Mouse (Mus musculus): Measurements from ENCODE around the gene Muc4.

The Muc4 gene

GRCm38 (mm10) chr16:32735586-32735985 lies at the start of gene Muc4:
TSS of gene Muc4 (plus strand) at chr16:32735886.
- DNase-seq (ENCODE audit: inconsistent age in 2 of 2, low spot score in 1 of 2): no peak

GRCm38 (mm10) chr16:32685998-32686397 lies 49.7 kb upstream of the Muc4 start:
- peak in 1 of 2 experiments; percentile 55 for DNase-seq (ENCODE audit: inconsistent age in 2 of 2, low spot score in 1 of 2)

- DNase-seq (ENCODE audit: inconsistent age in 2 of 2, low spot score in 1 of 2): peak in 1 of 2 experiments; percentile 20
Measured at GRCm38 (mm10) chr16:32687221-32687620, 48.5 kb upstream of the Muc4 start.

- DNase-seq (ENCODE audit: inconsistent age in 2 of 2, low spot score in 1 of 2): peak; percentile 73 to 78
Measured at GRCm38 (mm10) chr16:32688770-32689169, 46.9 kb upstream of the Muc4 start.

- DNase-seq (ENCODE audit: inconsistent age in 2 of 2, low spot score in 1 of 2): peak; percentile 64 to 89
Measured at GRCm38 (mm10) chr16:32689501-32689900, 46.2 kb upstream of the Muc4 start.

- peak; percentile 27 to 77 for DNase-seq (ENCODE audit: inconsistent age in 2 of 2, low spot score in 1 of 2)
Measured at GRCm38 (mm10) chr16:32696841-32697464, 38.7 kb upstream of the Muc4 start.

DNA sequence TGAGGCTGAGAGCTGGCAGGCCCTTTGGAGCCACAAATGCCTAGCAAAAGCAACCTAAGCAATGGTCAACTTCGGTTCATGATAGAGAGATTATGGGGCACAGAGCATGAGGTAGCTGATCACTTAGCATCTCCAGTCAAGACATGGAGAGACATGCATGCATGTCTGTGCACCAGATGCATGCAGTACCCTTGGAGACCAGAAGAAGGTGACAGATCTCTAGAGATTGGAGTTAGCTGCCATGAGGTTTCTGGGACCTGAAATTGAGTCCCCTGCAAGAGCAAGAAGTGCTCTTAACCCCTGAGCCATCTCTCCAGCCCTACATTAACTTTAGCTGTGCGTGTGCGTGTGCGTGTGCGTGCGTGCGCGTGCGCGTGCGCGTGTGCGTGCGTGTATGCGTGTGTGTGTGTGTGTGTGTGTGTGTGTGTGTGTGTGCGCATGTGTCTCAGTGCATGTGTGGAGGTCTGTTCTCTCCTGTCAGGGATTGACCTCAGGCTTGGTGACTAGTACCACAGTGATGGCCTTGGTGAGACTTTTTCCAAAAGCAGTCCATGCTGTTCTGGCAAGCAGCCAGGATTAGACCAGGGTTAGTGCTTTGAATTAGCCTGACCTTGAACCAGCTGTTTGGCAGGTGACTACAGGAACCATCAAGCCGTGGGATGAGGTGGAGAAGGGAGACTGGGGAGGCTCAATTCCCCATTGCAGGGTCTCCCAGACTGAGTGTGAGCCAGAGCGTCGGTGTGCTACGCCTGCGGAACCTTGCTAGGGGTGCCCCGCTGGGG lies 37.8 kb upstream of the Muc4 start:
- peak; percentile 83 to 90 for DNase-seq (ENCODE audit: inconsistent age in 2 of 2, low spot score in 1 of 2)

DNA sequence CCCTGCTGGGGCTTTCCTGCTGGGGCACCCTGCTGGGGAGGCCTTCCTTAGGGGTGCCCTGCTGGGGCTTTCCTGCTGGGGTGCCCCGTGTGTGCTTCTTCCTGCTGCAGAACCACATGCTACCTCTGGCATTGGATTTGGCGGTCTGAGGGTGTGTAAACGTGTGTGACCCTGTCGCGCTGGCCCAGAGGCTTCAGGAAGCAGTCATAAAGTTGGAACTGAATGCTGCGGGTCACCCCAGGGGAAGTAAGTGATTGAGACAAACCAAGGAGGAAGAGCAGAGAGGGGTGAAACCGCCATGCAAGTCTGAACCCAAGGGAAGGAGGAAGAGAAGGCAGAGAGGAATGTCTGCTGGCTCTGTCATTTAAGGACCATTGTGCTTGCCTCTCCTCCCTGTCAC lies 37.1 kb upstream of the Muc4 start:
- DNase-seq (ENCODE audit: inconsistent age in 2 of 2, low spot score in 1 of 2): peak in 1 of 2 experiments; percentile 41

DNA sequence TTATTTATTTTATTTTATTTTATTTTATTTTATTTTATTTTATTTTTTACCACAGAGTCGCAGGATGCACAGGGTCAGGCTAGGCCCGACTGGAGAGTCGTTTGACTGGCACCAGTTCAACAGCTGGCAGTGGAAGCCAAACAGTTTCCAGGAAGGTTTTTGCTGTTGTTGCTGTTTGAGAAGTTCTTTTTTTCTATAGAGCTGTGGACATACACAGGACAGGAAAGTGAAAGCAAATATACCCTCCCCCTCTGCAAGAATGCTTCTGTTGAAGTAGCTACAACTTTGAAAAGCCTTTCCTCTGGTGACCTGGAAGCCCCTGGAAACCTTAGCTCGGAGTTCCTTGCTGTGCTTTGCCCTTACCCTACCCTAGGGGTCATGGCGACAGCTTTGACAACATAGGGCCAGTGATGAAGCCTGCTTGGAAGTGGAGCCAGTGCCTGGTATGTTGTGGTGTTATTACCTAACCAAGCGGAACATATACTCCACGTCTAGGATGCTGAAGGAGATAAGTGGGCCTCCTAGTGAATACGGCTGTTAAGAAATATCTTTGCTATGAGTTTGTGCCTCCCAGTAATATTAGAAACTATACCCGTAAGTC lies 32.3 kb upstream of the Muc4 start:
- DNase-seq (ENCODE audit: inconsistent age in 2 of 2, low spot score in 1 of 2): peak in 1 of 2 experiments; percentile 49

GRCm38 (mm10) chr16:32705606-32706005 lies 30.1 kb upstream of the Muc4 start:
- no peak for DNase-seq (ENCODE audit: inconsistent age in 2 of 2, low spot score in 1 of 2)

DNA sequence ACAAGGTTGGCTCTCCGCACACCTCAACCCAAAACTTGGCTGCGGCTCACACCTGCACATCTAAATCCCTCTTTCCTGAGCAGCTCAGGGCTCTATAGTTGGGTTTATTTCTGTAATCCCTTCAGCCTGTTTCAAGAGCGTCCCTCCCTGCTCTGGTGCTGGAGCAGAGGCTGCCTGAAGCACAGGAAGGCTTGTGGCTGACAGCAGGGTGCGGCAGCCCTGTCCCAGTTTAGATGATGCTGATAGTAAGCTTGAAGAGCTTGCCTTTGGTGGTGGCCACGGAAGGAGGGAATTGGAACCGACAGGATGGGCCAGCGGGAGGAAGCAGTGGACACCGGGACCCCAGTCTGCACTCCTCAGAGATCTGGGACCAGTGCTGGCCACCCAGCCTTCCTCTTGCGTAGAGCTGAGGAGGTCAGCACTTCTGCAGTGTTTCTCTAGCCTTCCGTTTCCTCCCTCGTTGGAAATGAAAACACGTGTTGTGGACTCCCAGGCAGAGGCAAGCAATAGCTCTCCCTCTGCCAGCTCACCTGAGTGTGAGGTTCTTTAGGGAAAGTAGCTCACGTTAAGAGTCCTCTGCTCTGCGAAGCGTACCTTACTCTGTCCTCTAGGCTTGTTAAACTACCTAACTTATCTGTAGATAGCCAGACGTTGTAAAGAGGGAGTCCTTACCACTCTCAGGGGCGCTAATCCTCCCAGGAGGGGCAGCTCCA lies 28.4 kb upstream of the Muc4 start:
- DNase-seq (ENCODE audit: inconsistent age in 2 of 2, low spot score in 1 of 2): no peak

DNA sequence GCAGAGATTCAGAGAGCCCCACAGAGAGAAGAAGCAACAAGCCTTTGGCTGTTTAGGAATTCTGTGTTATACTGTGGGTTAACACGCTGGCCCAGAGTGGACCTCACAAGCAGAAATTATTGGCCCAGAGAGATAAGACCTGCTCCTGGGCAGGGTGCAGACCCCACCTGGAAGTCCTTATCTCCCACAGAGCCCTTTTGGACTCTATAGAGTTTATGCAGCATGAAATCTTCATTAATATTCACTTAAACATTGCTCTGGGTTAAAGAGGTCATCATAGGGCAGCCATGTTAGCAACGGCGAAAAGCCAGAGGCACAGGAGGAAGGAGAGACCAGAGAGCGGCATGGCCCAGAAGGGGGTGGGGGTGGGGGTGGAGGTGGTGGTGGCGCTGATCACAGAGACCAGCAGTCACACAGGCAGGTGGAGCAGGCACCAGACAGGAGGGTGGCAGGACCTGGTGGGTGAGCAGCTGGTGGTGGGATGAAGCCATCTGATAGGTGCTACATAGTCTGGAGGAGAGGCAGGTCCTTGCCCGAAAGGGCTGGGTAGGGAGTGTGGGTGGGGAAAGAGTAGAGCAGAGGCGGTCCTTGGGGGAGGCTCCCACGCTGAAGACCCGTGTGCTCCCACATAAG lies 27.7 kb upstream of the Muc4 start:
- no peak for DNase-seq (ENCODE audit: inconsistent age in 2 of 2, low spot score in 1 of 2)

DNA sequence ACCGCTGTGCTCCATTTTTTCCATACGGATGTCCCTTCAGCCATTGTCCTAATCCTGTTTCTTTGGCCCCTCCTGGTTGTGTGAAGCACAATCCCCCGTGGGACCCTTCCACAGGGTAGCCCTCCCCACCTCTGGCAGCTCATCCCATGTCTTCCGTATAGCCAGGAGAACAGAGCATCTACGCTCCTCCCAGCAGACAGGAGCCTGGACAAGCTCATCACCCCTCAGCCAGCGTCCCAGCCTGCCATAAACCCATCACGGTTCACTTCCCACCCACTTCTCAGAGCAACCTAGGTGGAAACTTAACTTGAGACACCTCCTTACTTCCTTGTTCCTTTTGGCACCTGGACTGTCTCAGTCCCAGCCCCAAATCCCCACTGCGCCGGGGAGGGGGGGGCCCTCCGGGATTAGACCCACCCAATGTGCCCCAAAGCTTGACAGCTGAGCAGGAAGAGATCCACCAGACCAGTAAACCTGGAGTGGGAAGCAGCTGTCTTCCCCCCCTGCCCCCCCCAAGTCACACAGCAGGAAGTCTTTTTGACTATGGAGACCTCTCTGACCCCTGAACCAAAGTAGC lies 27.1 kb upstream of the Muc4 start:
- DNase-seq (ENCODE audit: inconsistent age in 2 of 2, low spot score in 1 of 2): no peak

DNA sequence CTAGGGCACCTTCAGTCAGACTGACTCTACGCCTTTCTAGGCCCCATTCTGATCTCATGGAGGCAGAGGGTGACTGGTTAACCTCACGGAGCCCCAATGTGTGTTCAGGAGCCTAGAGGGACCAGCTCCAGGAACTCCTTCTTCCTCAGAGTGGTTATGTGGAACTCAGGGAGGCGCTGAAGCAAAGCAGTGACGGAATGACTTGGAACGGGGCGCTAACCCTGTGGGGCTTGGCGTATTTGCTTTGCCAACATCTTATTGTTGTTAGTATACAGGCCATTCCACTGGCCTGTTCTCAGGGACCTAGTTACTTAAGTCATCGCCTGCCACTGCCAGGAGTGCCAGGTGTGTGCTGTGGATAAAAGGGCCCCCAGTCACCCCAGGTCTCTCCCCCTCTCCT lies 26.6 kb upstream of the Muc4 start:
- no peak for DNase-seq (ENCODE audit: inconsistent age in 2 of 2, low spot score in 1 of 2)

DNA sequence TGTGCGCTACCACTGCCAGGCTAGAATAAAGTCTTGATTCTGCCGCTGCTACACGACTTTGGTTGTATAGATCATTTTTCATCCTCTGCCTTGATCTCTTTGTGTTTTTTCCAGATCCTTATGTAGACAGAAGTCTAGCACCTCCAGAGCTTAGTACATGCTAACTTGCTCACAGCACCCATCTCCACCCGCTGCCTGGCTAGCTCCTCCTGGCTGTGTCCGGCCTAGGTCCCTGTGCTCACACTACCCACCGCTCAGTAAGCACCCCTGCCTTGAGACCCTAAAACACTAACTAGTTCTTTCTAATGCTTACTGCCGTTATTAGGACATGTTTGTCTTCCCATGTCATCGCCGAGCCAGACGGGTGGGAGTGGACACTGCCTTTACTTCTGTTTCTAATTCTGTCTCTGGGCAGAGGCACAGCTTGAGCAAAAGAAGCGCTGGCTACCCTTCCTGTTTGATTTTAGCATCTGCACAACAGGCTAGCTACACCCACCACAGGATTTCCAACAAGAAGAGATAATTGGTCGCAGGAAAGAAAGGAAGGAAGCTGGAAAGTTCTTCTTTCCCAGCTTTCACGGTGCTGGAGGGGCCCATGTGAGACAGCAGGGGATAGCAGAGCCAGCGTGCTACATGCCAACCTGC lies 25.1 kb upstream of the Muc4 start:
- no peak for DNase-seq (ENCODE audit: inconsistent age in 2 of 2, low spot score in 1 of 2)

DNA sequence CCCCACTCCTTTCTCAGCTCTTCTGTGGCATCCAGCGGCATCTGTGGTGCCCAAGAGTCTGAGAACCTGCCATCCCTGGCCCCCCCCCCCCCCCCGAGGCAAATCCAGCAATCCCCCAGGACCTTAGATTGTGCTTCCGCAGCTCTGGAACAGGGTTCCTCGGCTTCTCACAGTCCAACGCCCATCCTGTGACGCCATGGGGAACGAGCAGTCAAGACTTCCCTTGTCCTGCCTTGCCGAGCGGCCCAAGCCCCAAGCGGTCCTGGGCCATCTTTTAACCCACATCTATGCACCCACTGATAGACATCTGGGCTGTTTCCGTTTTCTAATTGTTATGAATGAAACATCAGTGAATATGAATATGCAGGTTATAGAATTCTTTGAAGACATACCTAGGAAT lies 23.5 kb upstream of the Muc4 start:
- no peak for DNase-seq (ENCODE audit: inconsistent age in 2 of 2, low spot score in 1 of 2)

- DNase-seq (ENCODE audit: inconsistent age in 2 of 2, low spot score in 1 of 2): no peak
Measured at GRCm38 (mm10) chr16:32713556-32713955, 22.1 kb upstream of the Muc4 start.

GRCm38 (mm10) chr16:32715364-32715763 lies 20.3 kb upstream of the Muc4 start:
- DNase-seq (ENCODE audit: inconsistent age in 2 of 2, low spot score in 1 of 2): no peak

GRCm38 (mm10) chr16:32723163-32723562 lies 12.5 kb upstream of the Muc4 start:
- no peak for DNase-seq (ENCODE audit: inconsistent age in 2 of 2, low spot score in 1 of 2)

GRCm38 (mm10) chr16:32723767-32724166 lies 11.9 kb upstream of the Muc4 start:
- DNase-seq (ENCODE audit: inconsistent age in 2 of 2, low spot score in 1 of 2): no peak
